Mouse (Mus musculus) adrenal gland, postnatal 4 days (tissue): Measurements from ENCODE around the gene Kif1c. TPM values are rescaled to one million over a fixed set of nuclear protein-coding genes. Genes with fewer than 3 reads are reported as not detected.
A peak's percentile ranks its signal among the peaks of the same experiment; 100 is the strongest.

ENCODE experiments used
- DNase-seq, 2 experiments: peaks; one replicate each; pipeline ENCODE4 v3.0.0; 2021 to 2022; ENCODE audit warnings: low spot score in 2 of 2, mixed read lengths in 2 of 2
- long read RNA-seq, 2 experiments: library from polyadenylated mRNA; stranded (forward); transcript quantifications; one replicate each; pipeline ENCODE4 v2.0.0; 2021
- total RNA-seq, 2 experiments: library from RNA; stranded (reverse); gene quantifications; 2 replicates each; pipeline ENCODE4 v1.2.3; 2021

The Kif1c gene
- 100 to 1,000 TPM; 135 to 149 TPM for total RNA-seq
- long read RNA-seq, experiment 1, partial matches to known transcripts = 0 of 20 reads
- long read RNA-seq, experiment 1, other reads (novel, unspliced or antisense) = 20 of 20 reads
- long read RNA-seq, experiment 2, partial matches to known transcripts = 0 of 6 reads
- long read RNA-seq, experiment 2, other reads (novel, unspliced or antisense) = 6 of 6 reads

DNA sequence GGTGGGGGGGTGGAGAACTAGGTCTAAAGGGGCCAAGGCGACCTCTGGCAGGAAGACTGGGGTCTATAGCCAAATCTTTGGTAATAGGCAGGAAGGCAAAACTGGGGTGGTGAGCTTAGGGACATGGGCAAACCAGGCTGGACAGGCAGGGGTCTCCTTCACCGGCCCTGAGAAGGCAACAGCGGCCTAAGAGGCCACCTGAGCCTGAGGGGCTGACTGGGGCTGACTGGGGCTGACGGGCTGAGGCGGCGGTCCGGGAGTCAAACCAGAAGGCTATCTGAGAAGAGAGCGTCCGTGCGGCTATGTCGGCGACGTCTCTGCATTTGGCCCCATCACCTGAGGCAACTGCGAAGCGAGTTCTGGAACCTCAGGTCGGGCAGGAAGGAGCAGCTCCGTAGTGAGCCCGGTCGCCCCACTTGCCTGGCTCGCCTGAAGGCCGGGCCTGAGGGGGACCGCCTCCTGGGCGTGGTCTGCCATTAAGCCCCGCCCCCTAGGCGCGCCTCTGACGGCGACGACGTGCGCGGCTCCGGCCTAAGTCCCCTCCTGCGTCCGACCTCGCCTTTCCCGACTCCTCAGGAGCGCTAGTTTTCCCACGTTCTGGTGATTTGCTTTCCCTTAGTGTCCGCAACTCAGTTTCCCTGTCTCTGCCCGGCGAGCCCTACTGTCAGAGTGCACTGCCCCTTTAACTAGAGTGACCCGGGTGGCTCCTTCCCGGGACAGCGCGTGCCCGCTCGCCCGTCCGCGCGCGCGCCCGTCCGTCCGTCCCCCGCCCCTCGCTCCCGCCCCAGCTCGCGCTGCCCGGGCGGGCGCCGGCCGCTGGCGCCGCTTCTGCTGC is at the start of gene Kif1c, which contains the start of gene Inca1:
Gene Kif1c (plus strand): TSS at position 827 of the 835 bp plus-strand sequence.
Gene Inca1 (minus strand): TSS at position 434 of the 835 bp plus-strand sequence.
- DNase-seq = peak; percentile 90 to 93

DNA sequence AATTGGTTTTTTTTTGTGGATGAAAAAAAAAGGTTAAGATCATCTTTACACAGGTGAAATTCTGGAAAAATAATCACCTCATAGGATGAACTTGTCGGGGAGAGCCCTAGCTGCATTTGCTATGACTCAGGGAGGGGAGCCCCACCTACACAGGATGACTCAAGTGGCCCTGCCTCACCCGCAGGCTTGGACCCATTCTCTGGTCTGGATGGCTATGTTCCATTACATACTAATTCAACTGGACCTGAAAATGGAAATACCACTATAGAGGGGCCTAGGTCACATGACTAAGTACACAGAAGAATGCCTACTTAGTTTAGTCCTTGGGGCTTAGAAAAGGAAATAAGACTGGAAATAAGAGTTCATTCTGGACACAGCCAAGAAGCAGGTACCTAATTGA is 49.0 kb upstream of the Kif1c start:
- no peak for DNase-seq

DNA sequence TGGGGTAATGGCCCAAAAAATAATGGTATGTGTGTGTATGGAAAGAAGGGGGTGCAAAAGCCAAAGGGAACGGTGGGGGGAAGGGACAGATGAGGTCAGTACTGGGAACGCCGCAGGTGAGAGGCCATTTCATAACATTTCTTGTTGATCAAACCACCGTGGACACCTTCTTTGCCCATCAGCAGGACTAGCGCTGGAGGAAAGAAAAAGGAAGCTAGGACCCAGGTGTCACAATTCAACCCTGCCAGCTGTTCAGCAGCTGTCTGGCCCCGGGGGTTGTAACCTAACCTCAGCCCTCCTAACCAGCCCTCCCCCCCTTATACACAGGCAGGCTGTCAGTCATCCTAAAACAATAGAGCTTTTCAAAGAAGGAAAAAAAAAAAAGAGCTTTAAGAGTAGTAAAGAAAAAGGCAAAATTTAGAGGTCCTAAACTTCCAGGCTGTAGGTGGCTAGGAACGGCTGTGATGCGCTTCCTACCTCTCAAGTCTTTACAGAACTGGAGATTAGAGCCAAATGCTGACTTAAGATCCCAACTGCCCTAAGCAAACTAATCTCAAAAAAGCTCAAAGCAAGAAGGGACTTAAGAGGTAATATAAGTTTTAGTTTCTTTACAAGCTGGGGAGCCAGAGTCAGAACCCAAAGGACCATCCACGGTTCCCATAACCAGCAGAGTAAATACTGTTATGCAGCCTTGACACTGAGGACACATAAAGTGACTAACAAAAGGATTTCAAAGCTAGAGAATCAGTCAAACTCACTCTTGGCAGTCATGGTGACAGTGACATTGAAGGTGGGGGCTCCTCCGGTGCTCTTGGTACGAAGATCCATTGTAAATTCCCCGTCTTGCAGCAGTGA is 48.1 kb upstream of the Kif1c start:
- no peak for DNase-seq

DNA sequence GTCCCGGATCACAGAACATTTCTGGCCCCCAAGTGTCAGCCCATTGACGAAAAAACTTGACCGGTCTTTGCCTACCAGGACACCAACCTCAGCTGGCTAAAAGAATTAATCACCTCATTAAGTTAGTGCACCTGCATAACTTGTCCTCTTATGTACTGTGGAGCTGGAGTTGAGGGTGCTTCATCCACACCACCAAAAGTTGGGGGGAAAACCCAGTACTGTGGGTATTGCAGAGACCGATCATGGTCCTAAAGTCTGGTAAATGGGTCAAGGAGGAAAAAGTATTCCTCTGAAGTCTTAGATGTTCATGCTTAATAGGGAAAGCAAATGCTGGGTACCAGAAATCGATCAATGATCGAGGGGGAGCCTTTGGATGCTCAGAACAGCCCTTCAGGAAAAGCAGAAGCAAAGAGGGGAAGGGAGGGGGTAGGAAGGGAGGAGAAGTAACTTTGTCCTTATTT is 47.4 kb upstream of the Kif1c start:
- DNase-seq = no peak

DNA sequence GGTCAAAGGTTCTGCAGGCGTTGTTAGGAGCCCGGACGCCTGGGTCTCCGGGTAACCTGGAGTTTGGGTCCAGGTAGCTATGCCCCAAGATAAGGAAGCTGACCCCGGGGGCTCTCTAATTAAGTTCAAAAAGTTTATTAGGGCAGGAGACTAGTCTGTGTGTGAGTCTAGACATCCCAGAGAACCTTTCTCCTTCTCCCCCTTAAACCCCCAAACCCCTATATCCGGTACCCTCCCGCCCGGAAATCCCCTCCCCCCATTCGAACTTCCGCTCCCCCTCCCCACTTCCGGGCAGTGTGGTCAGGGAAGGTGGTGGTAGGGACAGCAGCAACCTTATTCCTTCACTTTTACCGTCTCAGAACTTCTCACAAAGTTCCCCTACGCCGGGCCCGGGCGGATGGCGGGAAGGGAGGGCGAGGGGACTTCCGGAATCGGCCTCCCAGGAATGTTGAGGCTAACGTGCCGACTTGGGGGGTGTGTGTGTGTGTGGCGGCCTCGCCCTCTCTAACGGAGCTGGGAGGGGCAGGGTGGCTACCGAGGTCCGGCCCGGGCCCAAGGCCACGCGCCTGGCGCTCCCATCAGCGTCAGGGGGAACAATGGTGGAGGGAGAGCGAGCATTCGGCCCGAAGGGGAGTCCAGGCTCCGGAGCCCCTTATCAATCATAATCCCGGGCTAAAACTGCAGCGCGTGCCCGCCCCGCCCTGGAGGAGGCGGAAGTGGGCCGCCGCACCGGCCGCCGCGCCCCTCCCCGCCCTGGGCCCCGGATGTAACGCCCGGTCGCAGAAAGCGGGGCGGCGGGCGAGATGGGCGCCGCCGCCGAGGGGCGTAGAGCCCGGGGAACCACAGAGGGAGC is 46.8 kb upstream of the Kif1c start:
- peak in 1 of 2 experiments; percentile 58 for DNase-seq

DNA sequence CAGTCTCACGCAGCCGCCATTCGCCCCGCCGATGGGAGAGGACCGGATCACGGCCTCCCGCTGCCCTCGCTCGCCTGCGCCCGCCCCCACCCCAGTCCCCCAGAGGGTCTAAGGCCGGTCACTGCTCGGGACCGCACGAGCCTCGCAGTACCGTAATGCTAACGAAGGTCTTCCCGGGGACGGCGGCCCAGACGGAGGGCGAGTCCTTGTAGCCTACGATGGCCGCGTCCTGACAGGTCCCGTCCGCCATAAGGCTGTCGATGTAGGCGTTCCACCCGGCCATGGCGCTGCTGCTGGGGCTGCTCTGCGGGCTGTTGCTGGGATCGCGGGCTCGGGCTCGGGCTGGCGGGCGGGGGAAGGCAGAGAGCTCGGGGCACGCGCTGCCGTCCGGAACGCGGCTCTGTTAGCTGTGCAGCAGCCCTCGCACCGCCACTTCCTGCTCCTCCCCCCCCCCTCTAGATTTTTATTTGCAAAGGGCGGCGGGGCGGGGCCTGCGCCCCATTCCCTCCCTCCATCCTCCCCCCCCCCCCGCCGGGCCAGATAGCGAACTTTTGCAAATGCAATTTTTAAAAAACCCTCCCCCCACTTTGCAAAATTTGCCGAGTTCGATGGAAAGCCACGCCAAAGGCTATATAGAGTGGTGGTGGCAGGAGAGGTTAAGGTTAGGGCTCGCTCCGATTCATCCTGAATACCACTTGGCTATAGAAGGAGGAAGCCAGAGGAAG is 46.0 kb upstream of the Kif1c start, which contains the start of gene Pfn1:
Gene Pfn1 (minus strand): TSS at position 447 of the 725 bp plus-strand sequence.
- peak; percentile 74 for DNase-seq

DNA sequence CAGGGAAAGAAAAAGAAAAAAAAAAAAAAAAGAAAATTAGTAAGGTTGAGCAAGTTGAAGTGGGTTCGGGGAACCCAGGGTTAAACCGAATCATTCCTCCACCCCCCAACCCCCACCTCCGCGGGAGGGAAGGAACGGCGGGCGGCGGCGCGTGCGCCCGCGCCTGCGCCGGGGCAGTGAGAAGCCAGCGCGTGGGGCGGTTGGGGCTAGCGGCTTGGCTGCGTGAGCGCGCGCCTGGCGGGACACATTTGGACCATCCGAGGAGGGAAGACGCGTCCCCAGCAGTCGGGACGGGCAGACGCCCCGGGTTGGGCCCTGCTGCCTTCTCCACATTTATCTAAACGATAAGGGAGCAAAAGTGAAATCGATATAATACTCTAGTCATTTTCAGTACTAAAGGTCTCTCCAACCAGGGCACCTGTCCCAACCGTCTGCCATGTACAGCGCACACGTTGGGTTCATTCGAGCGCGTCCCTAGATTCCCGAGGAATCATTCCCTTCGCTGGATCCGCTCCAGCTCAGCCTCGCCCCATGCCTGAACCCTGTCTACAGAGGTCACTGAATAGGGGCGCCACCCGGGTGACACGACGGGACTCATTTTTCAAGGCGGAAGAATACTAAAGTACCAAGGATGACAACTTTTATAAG is 45.3 kb upstream of the Kif1c start:
- DNase-seq = peak; percentile 68 to 78

DNA sequence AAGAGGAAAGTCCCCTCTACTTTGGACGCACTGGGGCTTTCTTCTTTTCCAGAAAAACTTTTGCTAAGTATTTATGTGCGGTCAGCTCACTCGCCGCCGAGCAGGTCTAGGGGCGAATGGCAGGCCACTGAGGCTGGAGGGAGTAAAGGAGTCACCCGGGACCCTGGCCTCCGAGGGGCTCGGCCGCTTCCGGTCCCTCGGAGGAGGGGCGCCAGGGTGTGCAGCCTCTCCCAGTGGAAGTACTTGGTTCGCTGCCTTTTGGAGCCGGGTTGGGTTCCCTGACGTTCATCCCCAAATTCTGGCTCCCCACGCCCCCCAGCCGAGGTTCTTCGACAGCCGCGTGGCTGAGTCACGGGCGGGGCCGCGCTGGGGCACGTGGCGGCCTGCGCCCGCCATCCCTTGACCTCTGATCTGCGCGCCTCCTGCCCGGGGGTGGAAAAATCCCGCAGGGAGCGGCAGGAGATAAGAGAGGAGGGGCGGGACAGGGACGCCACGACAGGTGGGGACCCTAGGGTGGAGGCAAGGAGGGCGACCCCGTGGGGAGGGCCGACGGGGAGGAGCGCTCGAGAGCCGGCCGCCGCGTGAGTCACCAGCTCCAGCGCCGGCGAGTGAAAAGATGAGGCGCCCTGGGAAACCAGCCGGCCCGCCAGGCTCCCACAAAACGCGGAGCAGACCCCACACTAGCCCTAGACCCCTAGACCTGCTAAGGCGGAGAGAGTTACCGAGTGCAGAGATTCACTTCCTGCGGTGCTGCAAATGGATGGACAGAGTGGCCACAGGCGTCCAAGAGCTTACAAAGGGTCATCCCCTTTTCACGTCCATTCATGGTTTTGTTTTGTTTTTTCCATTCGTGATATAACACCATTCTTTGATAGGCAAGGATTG is 44.5 kb upstream of the Kif1c start:
- peak in 1 of 2 experiments; percentile 50 for DNase-seq

DNA sequence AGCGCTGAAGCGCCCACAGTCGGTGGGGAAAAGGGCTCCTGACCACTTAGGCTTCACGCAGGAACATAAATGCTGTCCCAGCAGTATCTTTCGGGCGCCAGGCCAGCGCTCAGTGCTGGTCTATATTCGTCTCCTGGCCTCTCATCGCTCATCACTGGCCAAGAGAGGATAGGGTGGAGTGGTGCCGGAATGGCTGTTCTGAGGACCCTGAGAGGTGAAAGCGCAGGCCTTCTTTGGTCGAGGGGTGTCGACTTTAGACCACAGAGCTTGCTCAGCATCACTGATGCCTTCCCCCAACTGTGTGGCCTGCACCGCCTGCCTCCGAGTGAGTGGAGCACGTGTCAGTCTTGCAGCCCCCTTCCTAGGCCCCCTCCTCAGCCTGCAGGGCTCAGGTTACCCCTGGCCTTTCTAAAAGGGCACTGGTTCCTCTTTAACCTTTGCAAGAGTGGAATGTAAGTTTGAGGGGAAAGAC is 43.9 kb upstream of the Kif1c start:
- DNase-seq = no peak

DNA sequence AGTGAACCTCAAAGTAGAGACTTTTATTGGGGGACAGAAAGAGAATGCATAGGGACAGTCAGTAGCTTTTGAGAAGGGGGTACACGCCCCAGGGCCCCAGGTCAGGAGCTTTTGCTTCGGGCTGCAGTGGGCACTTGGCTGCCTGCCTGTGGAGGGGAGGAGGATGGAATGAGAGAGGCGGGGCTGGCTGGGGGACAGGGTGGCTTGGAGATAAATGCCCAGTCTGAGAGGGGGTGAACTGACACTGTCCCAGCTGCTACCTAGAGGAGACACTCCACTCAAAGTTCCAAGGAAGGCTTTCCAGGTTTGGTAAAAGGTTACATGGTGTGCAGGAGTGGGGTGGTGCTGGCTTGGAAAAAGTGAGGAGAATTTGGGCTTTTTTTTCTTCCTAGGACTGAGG is 43.4 kb upstream of the Kif1c start, which contains the start of gene Eno3:
Gene Eno3 (plus strand): TSS at position 239 of the 400 bp plus-strand sequence.
- DNase-seq = no peak

DNA sequence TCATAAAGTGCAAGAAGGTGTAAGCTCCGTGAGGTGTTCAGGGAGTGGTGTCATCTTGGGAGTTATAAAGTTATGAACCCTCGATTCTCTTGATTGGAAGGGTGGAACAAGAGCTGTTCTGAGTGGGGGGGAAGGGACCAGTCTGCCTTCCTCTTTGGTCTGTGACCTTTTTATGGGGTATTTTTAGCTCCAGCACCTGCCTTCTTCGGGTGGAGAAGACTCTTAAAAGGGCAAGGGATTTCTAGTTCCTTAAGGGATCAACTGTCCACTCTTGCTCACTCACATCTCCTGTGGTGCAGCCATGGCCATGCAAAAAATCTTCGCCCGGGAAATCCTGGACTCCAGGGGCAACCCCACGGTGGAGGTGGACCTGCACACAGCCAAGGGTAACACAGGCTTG is 42.8 kb upstream of the Kif1c start:
- DNase-seq = no peak

DNA sequence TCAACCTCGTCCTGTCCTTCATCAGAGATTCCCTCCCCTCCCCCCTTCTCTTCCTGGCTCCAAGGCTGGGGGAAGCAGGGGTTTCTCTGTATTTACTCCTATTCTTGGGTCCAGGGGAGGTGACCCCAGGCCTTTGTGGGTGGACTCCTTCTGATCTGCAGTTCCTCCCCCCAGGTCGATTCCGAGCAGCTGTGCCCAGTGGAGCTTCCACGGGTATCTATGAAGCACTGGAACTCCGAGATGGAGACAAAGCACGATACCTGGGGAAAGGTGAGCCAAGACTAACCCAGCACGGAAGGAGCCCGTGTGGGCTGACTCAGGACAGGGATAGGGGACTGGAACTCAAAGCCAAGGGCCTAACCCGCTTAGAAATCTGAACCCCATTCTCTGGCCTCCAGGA is 42.4 kb upstream of the Kif1c start:
- no peak for DNase-seq

DNA sequence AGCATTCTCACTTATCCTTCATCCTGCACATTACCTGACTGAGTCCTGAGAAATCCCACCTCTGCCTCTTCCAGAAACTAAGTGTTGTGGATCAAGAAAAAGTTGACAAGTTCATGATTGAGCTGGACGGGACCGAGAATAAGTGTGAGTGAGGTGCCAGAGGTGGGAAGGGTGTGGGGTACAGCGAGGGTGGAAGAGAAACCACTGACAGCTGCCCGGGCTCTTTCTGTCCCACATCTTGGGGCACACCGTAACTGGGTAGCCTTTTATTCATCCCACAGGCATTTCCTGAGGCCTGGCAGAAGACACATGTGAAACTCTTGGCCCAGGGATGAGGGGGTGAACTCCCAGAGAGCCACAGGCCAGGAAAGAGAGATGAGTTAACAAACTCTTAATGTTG is 41.8 kb upstream of the Kif1c start:
- DNase-seq = no peak

DNA sequence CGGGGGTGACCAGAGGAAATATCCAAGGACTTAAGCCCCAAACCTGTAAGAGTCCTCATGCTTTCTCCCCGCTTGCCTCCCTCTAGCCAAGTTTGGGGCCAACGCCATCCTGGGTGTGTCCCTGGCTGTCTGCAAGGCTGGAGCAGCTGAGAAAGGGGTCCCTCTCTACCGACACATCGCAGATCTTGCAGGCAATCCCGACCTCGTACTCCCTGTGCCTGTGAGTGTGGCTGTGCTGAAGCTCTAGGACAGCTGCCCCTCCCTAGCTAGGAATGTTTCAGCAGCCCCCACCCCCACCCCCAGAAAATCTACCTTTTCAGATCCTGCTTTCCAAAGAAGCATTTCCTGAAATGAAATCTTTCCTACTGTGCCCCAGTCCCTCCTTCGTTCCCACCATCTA is 41.4 kb upstream of the Kif1c start:
- no peak for DNase-seq

DNA sequence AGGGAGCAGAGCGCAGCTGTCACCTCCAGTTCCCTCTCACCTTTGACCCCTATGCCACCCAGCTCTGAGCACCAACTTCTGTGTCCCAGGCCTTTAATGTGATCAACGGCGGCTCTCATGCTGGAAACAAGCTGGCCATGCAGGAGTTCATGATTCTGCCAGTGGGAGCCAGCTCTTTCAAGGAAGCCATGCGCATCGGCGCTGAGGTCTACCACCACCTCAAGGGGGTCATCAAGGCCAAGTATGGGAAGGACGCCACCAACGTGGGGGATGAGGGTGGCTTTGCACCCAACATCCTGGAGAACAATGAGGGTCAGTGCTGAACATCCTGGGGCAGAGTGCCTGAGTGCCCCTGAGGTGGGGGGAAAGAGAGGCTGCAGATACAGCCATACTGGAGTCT is 39.8 kb upstream of the Kif1c start:
- DNase-seq = no peak

DNA sequence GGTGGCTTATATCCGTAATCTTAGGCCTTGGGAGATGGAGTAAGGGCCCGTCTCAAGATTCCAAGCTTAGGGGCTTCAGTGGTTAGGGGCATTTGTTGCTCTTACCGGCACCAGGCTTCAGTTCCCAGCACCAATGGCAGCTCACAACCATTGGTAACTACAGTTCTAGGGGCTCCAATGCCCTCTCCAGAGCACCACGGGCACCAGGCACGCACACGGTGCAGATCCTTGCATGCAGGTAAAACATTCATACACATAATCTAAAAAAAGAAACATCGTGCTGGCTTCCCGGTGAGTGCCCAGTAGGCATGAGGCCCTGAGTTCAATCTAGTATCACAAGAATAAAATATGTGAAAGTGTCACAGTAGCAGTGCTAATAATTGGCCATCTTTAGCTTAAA is 37.2 kb upstream of the Kif1c start:
- no peak for DNase-seq

DNA sequence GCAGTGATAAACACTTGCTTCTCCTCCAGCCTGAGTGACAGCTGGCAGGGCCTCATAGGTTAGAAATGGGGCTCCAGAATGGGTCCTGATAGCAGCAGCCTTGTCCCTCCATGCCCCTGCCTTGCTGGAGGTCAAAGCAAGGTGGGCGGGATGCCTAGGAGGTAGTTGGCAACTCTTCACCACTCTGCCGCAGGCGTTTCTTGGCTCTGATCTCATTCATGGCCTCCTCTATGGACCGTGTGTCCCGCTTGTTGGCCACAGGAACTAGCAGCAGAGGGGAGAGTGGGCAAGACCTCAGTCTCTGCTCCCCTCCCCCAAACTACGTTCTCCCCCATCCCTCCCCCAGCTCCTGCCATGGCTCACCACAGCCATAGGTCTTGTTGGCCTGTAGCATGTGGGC is 36.4 kb upstream of the Kif1c start:
- no peak for DNase-seq

DNA sequence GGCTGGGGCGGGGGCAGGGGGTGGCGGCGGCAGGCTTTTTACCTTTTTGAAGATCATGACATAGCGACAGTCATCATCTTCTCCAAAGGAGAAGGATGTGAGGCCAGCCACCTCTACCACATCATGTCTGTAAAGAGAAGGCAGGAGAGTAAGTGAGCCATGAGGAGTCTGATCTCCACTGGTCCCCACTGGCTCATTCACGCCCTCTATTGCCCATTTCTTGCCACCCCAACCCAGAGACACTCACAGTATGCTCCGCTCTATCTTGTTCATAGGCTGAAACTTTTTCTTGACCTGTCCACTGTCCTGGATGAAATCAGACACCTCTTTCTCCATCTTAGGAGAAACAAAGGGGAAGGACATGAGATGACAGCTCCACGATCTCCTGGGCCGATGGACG is 35.6 kb upstream of the Kif1c start:
- DNase-seq = no peak
